Mouse (Mus musculus): ENCODE results near the gene Gm3099.
"Not testable (repeated sequence)": the region's sequence is repeated elsewhere in the genome, so short reads cannot be mapped to it uniquely, and the experiment has no call there.

- TF ChIP-seq CTCF (IDR thresholded peaks at IDR 0.05; ENCODE audit: low read depth, low read length); POLR2A (IDR thresholded peaks at IDR 0.05; ENCODE audit: insufficient read depth, low read length); EP300 (IDR thresholded peaks at IDR 0.05; ENCODE audit: insufficient read depth, low read depth, low read length): not testable (repeated sequence)
These were observed 25.4 kb downstream of the Gm3099 start, which contains the start of gene Gm5796 for GRCm38 (mm10) chr14:4023641-4024040.

All from ES-Bruce4 (cell line).